Mouse (Mus musculus): ENCODE measurements around the gene Srgap3. TPM values are rescaled to one million over a fixed set of nuclear protein-coding genes. Genes with fewer than 3 reads are reported as not detected.
"Not testable (repeated sequence)": the region's sequence is repeated elsewhere in the genome, so short reads cannot be mapped to it uniquely, and the experiment has no call there.

The Srgap3 gene
- total RNA-seq, 2 experiments from 2014 or later: 15.6 to 20.3 TPM

DNA sequence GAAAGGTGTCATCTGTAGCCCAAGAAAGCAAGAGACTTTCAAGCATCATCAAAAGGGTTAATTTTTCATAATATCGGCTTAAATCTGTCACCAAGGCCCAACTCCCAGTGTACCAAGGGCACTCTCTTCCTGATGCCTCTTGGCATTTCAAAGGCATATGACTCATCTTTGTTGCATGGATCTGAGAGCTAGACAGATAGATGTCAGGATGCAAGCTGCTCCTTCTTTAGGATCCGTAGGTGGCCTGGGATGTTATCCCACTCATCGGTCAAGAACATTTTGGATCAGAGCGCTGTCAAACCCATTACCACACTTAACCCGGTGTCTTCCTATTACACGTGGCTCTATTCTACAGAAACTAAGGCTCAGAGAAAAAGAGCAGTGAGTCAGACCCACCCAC is 192.1 kb downstream of the Srgap3 start:
- no peak for DNase-seq (ENCODE audit: low spot score in 2 of 2)

DNA sequence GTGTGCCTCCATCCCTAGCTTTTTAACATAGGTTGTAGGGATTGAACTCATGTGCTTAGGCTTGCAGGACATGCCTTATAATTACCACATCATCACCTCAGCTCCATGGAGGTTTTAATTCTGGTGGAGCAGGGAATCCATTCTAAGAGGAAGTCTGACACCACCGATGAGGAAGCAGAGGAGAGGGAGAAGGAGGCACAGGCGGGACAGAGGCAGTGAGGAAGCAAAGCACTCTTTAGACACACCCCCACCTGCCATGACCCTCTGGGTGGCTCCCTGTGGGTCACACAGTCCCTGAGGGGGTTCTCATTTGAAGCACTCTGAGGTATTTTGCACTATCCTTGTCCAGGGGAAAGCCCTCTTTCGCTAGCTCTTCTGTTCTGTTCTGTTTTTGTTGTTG is 194.5 kb downstream of the Srgap3 start:
- DNase-seq (ENCODE audit: low spot score in 2 of 2): no peak

DNA sequence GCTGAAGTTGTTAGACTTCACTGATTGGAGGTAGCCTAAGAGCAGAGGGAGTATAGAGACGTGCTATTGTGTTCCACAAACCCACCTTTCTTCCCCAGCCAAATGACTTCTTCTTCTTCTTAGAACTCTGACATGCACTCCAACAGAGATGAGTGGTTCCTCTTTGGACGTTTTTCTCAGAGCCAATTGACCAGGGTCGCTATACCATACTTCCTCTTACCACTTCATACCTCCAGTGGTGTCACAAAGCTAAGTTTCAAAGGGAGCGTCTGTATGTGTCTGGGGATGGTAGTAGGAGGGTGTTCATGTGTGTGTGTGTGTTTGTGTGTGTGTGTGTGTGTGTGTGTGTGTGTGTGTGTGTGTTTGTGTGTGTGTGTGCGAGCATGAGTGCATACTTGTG is 195.1 kb downstream of the Srgap3 start:
- no peak for DNase-seq (ENCODE audit: low spot score in 2 of 2)

DNA sequence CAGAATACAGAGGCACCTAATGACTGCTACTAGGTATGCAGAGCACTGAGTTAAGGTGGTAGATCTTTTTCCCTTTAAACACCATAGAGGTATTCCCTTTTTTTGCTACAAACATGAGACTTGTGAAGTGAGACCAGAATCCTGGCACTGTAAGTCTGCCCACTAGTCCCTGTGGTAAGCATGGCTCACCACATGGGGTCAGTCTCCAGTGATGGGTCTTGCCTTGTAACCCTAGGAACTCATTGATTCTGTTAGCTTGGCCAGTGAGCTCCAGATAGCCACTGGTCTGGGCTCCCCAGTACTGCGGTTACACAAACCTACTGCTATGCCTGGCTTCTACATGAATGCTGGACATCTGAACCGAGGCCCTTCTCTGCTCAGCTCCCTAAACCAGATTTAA is 204.8 kb downstream of the Srgap3 start:
- no peak for DNase-seq (ENCODE audit: low spot score in 2 of 2)

DNA sequence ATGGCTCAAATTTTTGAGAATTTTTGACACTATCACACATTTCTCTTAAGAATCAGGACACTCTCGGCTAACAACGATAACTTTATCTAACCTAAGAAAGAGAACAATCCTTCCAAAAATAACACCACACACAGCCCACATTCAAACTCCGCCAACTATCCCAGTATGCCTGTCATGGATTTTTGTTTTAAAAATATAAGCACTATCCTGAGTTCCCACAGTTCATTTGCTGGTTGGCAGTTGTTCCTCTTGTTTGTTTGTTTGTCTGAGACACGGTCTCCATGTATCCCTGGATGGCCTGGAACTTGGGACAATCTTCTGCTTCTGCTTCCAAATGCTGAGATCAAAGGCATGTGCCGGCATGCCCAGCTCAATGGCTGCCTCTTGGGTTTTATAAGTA is 205.3 kb downstream of the Srgap3 start:
- DNase-seq (ENCODE audit: low spot score in 2 of 2): no peak

DNA sequence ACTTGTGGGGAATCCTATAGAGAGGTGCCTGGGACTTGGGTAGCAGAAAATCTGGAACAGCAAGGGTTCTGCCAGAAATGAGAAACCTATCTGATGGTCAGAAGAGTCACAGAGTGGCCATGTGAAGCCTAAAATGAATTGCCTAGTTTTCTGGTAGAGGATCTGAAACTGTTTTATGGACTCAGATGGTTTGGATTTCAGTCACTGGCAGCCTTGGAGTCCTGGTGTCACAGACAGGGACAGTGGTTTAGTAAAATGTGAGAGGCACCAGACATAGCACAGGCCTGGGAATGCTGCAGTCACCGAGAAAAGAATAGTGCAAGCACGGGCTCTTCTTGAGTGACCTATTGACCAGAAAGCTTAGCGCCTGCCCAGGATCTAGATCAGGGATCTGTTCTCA is 207.4 kb downstream of the Srgap3 start:
- DNase-seq (ENCODE audit: low spot score in 2 of 2): no peak

DNA sequence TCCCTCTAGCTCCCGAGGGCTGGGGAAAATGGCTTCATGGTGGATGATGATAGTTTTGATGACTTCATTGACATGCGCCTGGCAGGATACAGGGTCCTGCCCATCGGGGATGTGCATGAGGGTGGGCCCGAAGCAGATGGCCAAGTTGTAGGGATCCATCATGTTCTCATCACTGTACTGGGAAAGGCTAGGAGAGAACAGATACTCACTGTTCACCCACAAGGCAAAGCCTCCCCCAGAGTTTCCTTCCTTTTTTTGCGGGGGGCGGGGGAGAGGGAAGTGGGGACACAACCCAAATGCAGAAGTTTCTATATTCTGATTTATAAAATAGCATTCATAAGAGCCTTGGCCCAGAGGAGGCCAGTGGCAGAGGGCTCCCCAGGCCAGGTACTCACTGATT is 208.1 kb downstream of the Srgap3 start:
- DNase-seq (ENCODE audit: low spot score in 2 of 2): no peak

DNA sequence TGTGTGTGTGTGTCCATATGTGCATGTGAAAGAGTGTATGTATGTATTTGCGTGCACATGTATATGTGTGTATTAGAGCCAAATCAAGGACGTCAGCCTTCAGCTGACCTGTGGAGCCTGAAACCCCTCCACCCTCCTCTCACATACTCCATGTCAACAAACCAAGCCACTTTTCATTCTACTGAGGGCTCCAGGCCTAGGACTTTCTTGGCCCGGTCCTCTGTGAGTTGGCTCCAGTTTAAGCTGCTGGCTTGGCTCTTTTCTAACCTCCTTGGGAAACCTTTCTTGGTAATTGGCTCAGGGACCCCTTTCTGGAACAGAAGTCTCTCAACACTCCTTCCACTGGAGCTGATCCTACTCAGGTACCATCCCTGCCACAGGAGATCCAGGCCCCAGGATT is 210.6 kb downstream of the Srgap3 start:
- no peak for DNase-seq (ENCODE audit: low spot score in 2 of 2)

DNA sequence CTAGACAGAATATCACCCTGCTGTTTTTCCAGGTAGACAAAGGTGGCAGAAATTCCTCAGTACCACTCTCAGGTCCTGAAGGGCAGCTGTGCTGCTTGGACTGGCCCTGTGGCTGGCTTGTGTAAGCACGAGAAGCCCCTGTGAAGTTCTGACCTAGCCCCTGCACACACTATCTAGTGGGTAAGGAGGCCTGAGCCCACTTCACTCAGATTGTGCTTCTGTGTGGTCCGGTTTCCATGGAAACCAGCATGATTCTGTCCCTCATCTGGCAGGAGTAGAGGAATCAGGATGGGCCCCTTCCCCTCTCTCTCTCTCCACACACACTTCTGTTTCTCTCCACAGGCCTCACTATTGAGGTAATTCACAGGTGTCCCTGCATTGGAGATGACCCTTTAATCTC is 212.0 kb downstream of the Srgap3 start:
- DNase-seq (ENCODE audit: low spot score in 2 of 2): no peak

DNA sequence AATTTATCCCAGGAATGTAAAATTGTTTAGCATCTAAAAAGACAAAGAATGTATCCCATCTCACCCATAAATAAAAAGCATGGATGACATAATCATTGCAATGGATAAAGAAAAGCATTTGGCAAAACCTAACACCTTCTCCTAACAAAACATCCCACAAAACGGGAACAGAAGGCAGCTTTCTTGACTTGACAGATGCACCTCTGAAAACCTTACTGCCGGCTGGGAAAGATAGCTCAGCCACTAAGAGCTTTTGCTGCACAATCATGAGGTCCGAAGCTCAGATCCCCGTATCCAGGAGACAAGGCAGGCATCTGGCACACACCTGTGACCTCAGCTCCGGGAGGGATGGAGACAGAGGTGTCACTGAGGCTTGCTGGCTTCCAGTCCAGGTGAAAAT is 213.1 kb downstream of the Srgap3 start:
- no peak for DNase-seq (ENCODE audit: low spot score in 2 of 2)

DNA sequence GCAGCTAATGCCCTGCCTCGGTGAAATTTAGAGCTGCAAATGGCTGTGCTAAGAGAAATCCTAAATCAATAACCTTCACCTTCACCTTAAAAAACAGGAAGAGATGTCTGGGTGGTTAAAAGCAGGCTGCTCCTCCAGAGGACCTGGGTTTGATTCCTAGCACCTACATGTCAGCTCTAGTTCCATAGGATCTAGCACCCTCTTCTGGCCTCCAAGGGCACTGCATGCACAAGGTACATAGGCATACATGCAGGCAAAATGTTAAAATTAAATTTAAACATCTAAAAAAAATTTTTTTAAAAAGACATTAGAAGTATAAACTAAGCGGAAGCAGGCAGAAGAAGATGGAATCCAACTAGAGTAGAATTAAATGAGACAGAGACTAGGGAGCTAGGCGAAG is 214.6 kb downstream of the Srgap3 start:
- no peak for DNase-seq (ENCODE audit: low spot score in 2 of 2)

DNA sequence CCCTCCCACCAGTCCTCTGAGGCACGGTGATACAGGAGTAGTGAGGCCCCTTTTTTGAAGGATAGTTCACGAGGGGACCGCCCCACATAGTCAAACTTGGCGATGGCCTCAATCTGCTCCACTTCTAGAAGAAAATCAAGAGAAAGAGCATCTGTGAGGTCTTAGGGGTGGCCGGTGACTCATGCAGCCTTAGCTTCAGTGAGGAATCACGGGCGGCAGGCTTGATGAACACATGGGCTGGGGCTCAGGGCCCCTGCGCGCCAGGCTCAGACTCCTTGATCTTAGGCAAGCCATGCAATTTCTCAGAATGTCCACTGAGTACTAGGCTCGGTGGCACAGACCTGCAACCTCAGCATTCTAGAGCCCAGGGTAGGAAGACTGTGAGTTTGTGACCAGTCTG is 215.7 kb downstream of the Srgap3 start:
- no peak for DNase-seq (ENCODE audit: low spot score in 2 of 2)

DNA sequence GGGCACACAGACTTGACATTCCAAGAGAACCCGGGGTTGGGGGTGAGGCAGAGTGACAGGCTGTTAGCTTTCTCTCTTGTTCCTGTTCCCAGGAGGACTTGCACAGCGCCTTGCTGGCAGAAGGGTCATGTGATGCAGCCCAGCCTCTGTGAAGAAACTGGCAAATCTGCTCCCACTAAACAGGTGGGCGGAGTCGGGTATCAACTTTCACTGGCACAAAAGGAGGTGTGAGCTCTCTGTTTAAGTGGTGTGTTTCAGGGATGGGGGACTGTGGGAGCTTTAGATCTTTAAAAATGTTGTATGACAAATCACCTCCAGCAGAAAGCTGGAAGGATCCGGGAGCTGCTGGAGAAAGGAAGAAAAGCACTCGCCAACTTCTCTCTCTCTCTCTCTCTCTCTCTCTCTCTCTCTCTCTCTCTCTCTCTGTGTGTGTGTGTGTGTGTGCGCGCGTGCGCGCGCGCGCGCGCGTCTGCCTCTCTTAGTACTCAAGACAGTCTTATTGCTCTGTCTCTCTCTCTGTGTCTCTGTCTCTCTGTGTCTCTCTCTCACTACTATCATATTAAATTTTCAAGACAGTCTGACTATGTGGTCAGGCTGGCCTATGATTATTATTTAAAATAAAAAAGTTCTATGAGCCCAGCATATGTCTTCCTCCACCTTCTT is 218.2 kb downstream of the Srgap3 start:
- DNase-seq (ENCODE audit: low spot score in 2 of 2): peak in 1 of 2 experiments; percentile 37

DNA sequence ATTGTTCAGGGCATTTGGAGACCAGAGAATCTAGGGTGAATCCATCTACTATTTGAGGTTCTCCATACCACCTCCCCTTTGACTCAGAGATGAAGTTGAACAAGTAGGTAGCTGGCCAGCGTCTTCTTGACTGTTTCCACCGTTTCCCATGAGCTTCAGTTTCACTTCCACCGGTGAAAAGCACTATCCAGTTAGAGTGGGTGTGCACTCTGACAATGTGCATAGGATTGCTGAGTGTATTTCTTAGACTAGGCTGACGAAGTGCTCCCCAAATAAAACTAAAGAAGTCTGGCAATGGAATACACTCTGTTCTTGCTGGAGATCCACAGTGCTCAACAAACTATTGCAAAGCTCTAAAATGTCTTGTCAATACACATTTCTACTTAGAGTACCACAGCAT is 221.6 kb downstream of the Srgap3 start:
- no peak for DNase-seq (ENCODE audit: low spot score in 2 of 2)

DNA sequence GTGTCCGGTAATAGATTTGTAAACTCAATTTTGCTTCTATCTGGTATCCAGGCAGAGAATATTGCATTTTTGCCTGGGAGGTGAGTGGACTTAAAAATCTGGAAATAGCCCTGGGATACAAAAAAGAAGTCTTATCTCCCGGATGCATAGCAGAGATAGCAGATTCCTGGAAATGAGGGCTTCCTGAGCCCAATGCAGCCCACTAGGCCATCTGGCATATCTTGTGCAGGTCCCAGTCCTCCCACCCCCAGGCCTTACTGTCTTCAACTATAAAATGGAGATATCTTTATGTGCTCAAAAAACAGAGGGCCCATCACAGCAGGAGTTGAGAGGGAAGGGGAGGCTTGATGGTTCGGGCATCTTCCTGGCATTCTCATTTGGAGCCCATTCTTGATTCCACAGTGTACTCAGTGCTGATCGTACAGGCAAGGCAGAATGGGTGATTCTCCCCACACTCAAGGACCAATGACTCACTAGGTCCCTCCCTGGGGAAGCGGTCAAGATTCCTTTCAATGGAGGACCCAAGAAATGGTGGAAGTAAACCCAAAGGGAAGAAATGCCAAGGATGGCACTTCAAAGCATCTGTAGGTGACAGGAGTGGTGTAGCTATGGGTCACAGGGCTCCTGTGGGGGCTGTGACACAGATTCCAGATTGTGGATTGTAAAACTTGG is 226.5 kb downstream of the Srgap3 start:
- DNase-seq (ENCODE audit: low spot score in 2 of 2): no peak

DNA sequence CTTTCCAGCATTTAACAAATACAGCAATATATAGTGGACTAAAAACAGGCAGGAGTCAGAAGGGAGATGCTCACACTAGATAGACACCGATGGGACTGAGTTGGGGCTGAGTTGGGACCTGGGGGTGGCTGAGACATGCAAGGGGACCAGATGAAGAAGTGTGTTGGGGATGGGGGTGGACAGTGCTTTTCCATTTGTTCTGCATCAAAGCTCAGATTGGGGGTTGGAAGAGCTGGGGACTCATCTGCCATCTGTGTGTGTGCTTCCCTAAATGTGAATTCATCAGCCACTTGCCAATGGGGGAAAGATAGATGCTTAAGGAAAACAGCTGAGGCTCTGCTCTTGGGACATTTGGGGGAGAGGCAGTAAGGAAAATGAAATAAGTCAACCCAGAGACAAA is 227.1 kb downstream of the Srgap3 start:
- no peak for DNase-seq (ENCODE audit: low spot score in 2 of 2)

DNA sequence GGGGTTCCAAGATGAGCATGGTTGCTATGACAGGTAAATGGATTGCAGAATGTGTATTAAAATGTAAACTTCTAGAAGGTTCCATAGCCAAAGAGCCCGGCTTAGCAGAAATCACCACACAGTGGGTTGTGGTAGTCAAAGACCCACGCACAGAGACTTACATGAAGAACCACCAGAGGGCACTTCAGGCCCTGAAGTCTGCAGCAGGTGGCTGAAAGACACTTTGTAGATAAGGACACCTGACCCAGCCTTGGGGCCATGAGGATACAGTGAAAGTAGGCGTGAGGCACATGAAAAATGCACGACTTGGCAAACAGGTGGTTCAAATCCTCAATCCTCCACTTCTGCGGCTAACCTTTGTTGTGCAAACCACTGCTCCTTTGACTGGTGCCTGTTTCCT is 229.9 kb downstream of the Srgap3 start:
- DNase-seq (ENCODE audit: low spot score in 2 of 2): no peak

DNA sequence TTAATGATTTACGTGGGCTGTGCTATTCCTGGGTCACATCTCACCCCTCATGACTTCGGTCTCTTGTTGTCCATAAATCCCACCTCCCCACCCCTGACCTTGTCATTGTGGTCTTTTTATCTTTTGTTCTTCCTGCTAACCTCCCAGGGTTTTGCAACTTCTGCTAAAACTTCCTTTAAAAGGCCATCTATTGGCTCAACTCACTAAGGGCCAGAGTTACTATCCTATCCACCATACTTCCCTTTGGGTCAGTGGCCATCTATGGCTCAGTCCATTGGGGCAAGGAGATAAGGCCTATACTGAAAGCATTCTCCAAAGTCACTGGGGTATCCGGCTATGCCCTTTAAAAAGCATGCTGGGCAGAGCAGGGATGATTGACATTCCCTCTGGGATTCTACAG is 233.1 kb downstream of the Srgap3 start:
- no peak for DNase-seq (ENCODE audit: low spot score in 2 of 2)

DNA sequence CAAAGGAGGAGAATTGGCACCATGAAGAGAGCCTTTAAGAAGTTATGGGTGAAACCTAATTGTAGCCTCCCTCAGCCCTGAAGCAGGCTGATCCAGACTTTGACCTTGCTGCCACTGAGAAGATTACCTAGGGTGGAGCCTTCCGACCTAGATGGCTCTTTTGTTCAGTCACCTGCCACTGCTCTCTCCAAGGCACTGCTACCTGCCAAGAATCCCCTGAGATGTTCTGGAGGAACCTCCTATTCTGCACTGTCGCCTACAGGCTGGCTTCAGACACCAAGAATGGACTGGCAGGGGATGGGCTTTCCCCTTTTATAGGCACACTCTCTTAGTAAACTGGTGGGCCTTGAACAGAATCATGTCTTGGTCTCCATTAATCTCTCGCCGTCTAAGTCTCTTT is 244.8 kb downstream of the Srgap3 start:
- DNase-seq (ENCODE audit: low spot score in 2 of 2): not testable (repeated sequence)

DNA sequence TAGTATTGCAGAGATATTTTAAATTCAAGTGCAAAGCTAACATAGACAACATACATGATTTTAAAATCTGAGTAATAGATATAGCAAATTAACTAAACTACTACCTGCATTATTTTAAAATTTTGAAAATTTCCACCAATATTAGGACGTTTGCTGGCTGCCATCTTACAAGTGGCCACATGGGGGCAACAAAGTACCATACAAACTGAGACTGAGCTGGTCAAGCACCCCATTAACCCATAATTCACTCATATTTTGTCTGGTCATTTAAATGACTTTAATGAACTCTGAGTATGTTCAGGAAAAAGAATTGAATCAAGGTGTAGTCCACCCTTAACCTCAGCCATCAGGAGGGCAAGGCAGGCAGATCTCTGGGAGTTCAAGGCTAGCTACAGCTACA is 246.7 kb downstream of the Srgap3 start:
- peak in 1 of 2 experiments; percentile 53 for DNase-seq (ENCODE audit: low spot score in 2 of 2)

DNA sequence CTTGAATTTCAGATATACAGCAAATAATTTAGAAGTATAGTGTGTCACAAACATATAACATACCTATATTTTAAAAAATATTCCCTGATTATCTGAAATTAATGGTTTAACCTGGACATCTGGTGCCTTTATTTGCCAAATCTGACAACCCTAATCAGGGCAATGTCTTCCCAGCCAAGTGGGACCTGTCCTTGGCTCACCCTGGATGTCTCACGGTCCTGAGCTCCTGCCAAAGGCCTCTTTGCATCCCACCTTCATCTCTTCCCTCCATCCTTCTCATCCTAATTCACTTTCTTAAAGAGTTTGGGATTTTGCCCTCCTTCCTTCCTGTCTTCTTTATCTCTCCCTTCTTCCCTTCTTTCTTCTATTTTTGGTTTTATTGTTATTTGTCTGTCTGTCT is 248.0 kb downstream of the Srgap3 start:
- no peak for DNase-seq (ENCODE audit: low spot score in 2 of 2)

DNA sequence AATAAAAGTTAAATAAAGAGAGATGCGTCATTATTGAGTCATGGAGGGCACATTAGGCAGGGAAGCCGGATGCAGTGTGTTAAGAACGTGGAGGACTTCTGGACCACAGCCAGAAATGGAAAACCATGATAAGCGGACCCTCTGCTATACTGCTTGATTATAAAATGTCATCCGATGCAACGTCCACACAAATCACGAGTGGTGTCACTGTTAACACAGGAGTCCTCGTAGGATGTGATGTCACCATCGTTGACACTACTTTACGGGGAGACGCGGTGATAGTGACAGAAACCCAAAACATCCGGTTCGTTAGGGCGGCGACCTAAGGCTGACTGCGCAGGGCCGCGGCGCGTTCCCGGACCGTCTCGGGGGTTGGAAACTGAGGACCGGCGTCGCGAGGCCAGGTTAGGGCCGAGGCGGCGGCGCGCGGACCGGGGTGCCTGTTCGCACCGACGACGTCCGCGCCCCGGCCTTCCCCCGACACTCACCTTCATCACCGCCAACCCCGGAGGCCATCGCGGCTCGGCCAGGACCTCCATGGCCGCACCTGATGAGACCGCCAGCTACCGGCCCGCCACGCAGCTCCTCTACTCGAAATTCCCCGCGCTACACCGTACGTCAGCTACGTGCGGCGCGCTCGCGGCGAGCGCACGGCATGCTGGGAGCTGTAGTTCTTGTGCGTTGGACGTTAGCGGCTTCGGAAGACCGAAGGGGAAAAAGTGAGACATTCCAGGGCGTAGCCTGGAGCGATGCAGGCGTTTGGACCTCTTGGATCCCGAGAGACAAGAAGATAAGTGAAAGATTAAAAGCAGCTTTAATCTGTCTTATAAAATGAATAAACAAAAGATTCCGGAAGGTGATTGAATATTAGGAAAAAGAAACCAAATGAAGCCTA is 250.8 kb downstream of the Srgap3 start, which contains the start of gene Rad18:
TSS of gene Rad18 (minus strand) at position 631 of the 895 bp plus-strand sequence.
- peak; percentile 69 to 85 for DNase-seq (ENCODE audit: low spot score in 2 of 2)
